Mouse (Mus musculus) frontal cortex, adult (tissue): ENCODE measurements around the gene Gltp.

ENCODE experiments used
- ATAC-seq: cut with Nextera tagmentation; 2 replicates; pipeline ENCODE4 v1.9.2; 2017; ENCODE audit warnings: mild to moderate bottlenecking, moderate library complexity, mixed read lengths; ENCODE audit not compliant: low TSS enrichment

Gltp gene

GRCm38 (mm10) chr5:114690633-114691567, at the start of gene Gltp:
Gene Gltp, minus strand, starts transcription at chr5:114690984.
- peak; percentile 94 for ATAC-seq

- no peak for ATAC-seq
These were observed 48.0 kb upstream of the Gltp start for GRCm38 (mm10) chr5:114738707-114739241.

- no peak for ATAC-seq
These were observed 46.5 kb upstream of the Gltp start for GRCm38 (mm10) chr5:114737090-114737887.

GRCm38 (mm10) chr5:114733606-114734005, 42.8 kb upstream of the Gltp start:
- ATAC-seq = no peak

- no peak for ATAC-seq
These were observed 41.2 kb upstream of the Gltp start for GRCm38 (mm10) chr5:114731969-114732368.

- ATAC-seq = no peak
These were observed 40.7 kb upstream of the Gltp start for GRCm38 (mm10) chr5:114731498-114731897.

- no peak for ATAC-seq
These were observed 39.3 kb upstream of the Gltp start for GRCm38 (mm10) chr5:114730129-114730528.

GRCm38 (mm10) chr5:114728160-114728559, 37.4 kb upstream of the Gltp start:
- ATAC-seq = 0 out of 2 replicates have a peak, but pooled peaks have one; percentile 16

GRCm38 (mm10) chr5:114722846-114723245, 32.1 kb upstream of the Gltp start:
- ATAC-seq = no peak

GRCm38 (mm10) chr5:114721969-114722368, 31.2 kb upstream of the Gltp start:
- no peak for ATAC-seq

GRCm38 (mm10) chr5:114720784-114721183, 30.0 kb upstream of the Gltp start:
- no peak for ATAC-seq

- no peak for ATAC-seq
These were observed 29.1 kb upstream of the Gltp start for GRCm38 (mm10) chr5:114719928-114720270.

GRCm38 (mm10) chr5:114719003-114719927, 28.5 kb upstream of the Gltp start:
- ATAC-seq = no peak

GRCm38 (mm10) chr5:114718483-114718882, 27.7 kb upstream of the Gltp start:
- ATAC-seq = no peak

- no peak for ATAC-seq
These were observed 27.2 kb upstream of the Gltp start for GRCm38 (mm10) chr5:114717937-114718336.

- ATAC-seq = no peak
These were observed 26.5 kb upstream of the Gltp start for GRCm38 (mm10) chr5:114717292-114717691.

GRCm38 (mm10) chr5:114714551-114714950, 23.8 kb upstream of the Gltp start:
- ATAC-seq = no peak

GRCm38 (mm10) chr5:114709357-114709756, 18.6 kb upstream of the Gltp start:
- ATAC-seq = no peak

GRCm38 (mm10) chr5:114708491-114708890, 17.7 kb upstream of the Gltp start:
- ATAC-seq = no peak

- peak; percentile 55 for ATAC-seq
These were observed 16.7 kb upstream of the Gltp start, which contains the start of gene Tchp for GRCm38 (mm10) chr5:114707265-114708068. Gene Tchp, plus strand, starts transcription at chr5:114707760.
